12 mouse cellular contexts compared by ENCODE assay signal in the genomic region with DNA sequence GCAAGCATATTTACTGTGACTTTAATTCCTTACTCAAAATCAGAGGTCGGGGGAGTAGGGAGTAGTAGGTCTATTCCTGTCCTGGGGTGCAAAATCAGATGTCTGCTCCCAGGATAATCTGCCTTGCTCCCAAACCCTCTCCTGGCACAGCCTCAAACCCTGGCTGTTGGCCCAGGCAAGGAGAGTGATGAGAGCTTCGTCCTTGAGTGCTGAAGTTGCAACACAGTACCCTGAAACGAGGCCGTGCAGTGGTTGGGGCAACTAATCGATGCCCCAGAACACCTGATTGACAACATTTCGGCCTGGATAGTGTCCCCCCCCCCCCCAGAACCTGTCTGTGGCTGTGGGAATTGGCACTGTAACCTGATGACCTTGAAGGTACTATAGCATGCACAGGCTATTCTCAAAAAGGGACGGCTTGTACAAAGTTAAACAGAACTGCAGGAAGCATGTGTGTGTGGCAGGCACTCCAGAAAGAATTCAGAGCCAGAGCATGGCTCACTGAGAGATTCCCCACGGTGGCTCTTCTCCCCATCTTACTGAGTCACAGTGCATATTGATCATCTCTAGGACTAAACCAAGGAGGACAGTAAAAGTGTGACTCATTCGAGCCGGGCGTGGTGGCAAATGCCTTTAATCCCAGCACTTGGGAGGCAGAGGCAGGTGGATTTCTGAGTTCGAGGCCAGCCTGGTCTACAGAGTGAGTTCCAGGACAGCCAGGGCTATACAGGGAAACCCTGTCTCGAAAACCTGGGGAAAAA. TPM values are rescaled to one million over a fixed set of nuclear protein-coding genes. Genes with fewer than 3 reads are reported as not detected.
DNase-seq lines count a peak whose midpoint lies in the region; ATAC-seq lines count a peak whose summit lies in the region.
"Had no signal": no experiment of that assay in that cellular context is flagged by ENCODE, and none has a peak within 500 bp of the region (broad histone marks: within the 10 kb centered on the region; RNA-seq: fewer than 3 reads in every experiment).

No protein-coding gene starts in this region.

- H3K9ac ChIP-seq in heart, embryonic 11.5 days (ENCODE audit: low read depth, low read length), result no peak overlapping the region
- H3K9ac ChIP-seq in heart, embryonic 14.5 days (ENCODE audit: low read length), result 0 out of 2 replicates have a peak overlapping the region, but pooled peaks have one; percentile 27
- H3K9ac ChIP-seq: kidney, embryonic 15.5 days; liver, embryonic 13.5 days had no signal

- no peak overlapping the region for H3K4me2 ChIP-seq in heart, embryonic 11.5 days
- peak overlapping the region; percentile 36; the same call in 1 of the 2 replicates for H3K4me2 ChIP-seq in heart, embryonic 14.5 days (ENCODE audit: low read length)
- H3K4me2 ChIP-seq: kidney, embryonic 15.5 days; liver, embryonic 13.5 days had no signal

- no peaks in the 10 kb centered on the region for H3K4me1 ChIP-seq in heart, embryonic 11.5 days (ENCODE audit: control insufficient read depth, insufficient read depth, low read length)
- H3K4me1 ChIP-seq in heart, embryonic 14.5 days (ENCODE audit: control insufficient read depth in 2 of 2, insufficient read depth in 2 of 2, low read length in 2 of 2), result peaks cover 2 to 8% of the 10 kb centered on the region in 2 experiments; a peak in 1 of 4 replicates
- H3K4me1 ChIP-seq: kidney, embryonic 15.5 days; liver, embryonic 13.5 days had no signal

- H3K4me3 ChIP-seq in heart, embryonic 11.5 days (ENCODE audit: low read depth, low read length), result no peak overlapping the region
- no peak overlapping the region for H3K4me3 ChIP-seq in heart, embryonic 14.5 days (ENCODE audit: control insufficient read depth in 1 of 2, insufficient read depth in 1 of 2, low read depth in 1 of 2, low read length in 2 of 2)
- H3K4me3 ChIP-seq: kidney, embryonic 15.5 days; liver, embryonic 13.5 days had no signal

- no peaks in the 10 kb centered on the region for H3K36me3 ChIP-seq in heart, embryonic 11.5 days (ENCODE audit: control insufficient read depth, insufficient read depth, low read length)
- no peaks in the 10 kb centered on the region for H3K36me3 ChIP-seq in heart, embryonic 14.5 days (ENCODE audit: control insufficient read depth, insufficient read depth, low read length)
- H3K36me3 ChIP-seq: kidney, embryonic 15.5 days; liver, embryonic 13.5 days had no signal

- WGBS in heart, embryonic 11.5 days (ENCODE audit: insufficient replicate concordance), result 70% methylated on average over 13 of the region's 13 CpGs
- WGBS in heart, embryonic 14.5 days, result 53% methylated on average over 13 of the region's 13 CpGs

- ATAC-seq in heart, embryonic 11.5 days (replicated peaks; ENCODE audit: insufficient number of reproducible peaks, low FRiP score, low TSS enrichment), result no peak
- ATAC-seq in heart, embryonic 14.5 days (ENCODE audit: insufficient number of reproducible peaks, insufficient read depth, low FRiP score, low read depth), result no peak

- DNase-seq in heart, adult 11 months, result peak; percentile 89
- peak; percentile 10 for DNase-seq in right cerebral cortex, adult 18-20 months
- DNase-seq in right cerebral cortex, adult 2 months (ENCODE audit: low spot score in 2 of 2), result no peak
- no peak for DNase-seq in embryo, embryonic 9.5 days (ENCODE audit: extremely low spot score)
- DNase-seq in layer of hippocampus, adult 8-10 months (ENCODE audit: low spot score in 2 of 2), result no peak
- DNase-seq in layer of hippocampus, postnatal 10 days (ENCODE audit: low spot score in 2 of 2), result no peak
- DNase-seq: cerebellum, adult 11-12 months; liver, embryonic 13.5 days; thymus, postnatal 25 days had no signal

- H3K9me3 ChIP-seq in heart, embryonic 11.5 days (replicated peaks; ENCODE audit: control insufficient read depth, low read length), result no peaks in the 10 kb centered on the region
- no peaks in the 10 kb centered on the region for H3K9me3 ChIP-seq in heart, embryonic 14.5 days (ENCODE audit: control insufficient read depth, low read length)
- H3K9me3 ChIP-seq: kidney, embryonic 15.5 days; liver, embryonic 13.5 days had no signal

- no peaks in the 10 kb centered on the region for H3K27me3 ChIP-seq in heart, embryonic 11.5 days (ENCODE audit: control insufficient read depth, insufficient read depth, low read length)
- no peaks in the 10 kb centered on the region for H3K27me3 ChIP-seq in heart, embryonic 14.5 days (ENCODE audit: control insufficient read depth, insufficient read depth, low read length)
- H3K27me3 ChIP-seq: kidney, embryonic 15.5 days; liver, embryonic 13.5 days had no signal

- H3K27ac ChIP-seq in heart, embryonic 11.5 days (ENCODE audit: low read depth, low read length), result no peak overlapping the region
- H3K27ac ChIP-seq in heart, embryonic 14.5 days (replicated peaks in 1 of 2; ENCODE audit: control insufficient read depth in 1 of 2, insufficient read depth in 1 of 2, low read depth in 2 of 2, low read length in 2 of 2), result peak overlapping the region; percentile 45 to 77
- H3K27ac ChIP-seq: kidney, embryonic 15.5 days; liver, embryonic 13.5 days had no signal

RNA-seq across cellular contexts. Expression of gene Osbpl11, which starts 21.4 kb away (rescaled TPM):
- 15.1 and 17.2 TPM in 2 replicates for polyA plus RNA-seq in heart, embryonic 11.5 days (2014; fragmentation: Nextera tagmentation; extraction: Ambion mirVana)
- 16.7 and 17.5 TPM in 2 replicates for polyA plus RNA-seq in heart, embryonic 14.5 days (2014; fragmentation: Nextera tagmentation; extraction: Ambion mirVana)
- total RNA-seq in layer of hippocampus, adult 8-10 months (2022), result 10 to 100 TPM; 18.9 to 23.1 (median 21.8) TPM
- total RNA-seq in layer of hippocampus, postnatal 10 days (2021), result 10 to 100 TPM; 23.1 to 25.0 TPM

Comparison
In these comparisons a context has a peak if more than half of its experiments do, and no peak if none do; other contexts are left out.
1. DNase-seq: peak in heart, adult 11 months (single experiment) and right cerebral cortex, adult 18-20 months (single experiment); none in right cerebral cortex, adult 2 months (0 of 2), embryo, embryonic 9.5 days (single experiment), layer of hippocampus, adult 8-10 months (0 of 2) and layer of hippocampus, postnatal 10 days (0 of 2).